Mouse (Mus musculus) adrenal gland, postnatal 25 days (tissue): ENCODE results near the gene Trio. TPM values are rescaled to one million over a fixed set of nuclear protein-coding genes. Genes with fewer than 3 reads are reported as not detected.
A peak's percentile ranks its signal among the peaks of the same experiment; 100 is the strongest.
"Not testable (repeated sequence)": the region's sequence is repeated elsewhere in the genome, so short reads cannot be mapped to it uniquely, and the experiment has no call there.

Source experiments
- DNase-seq: peaks from one replicate; pipeline ENCODE4 v3.0.0; 2021; ENCODE audit warnings: mixed read lengths
- total RNA-seq: library from RNA; stranded (reverse); gene quantifications from 2 replicates; pipeline ENCODE4 v1.2.3, GENCODE M21; 2021

Trio gene
- total RNA-seq, 1 experiment from 2014 or later, result 85.2 TPM

GRCm38 (mm10) chr15:27770513-27771196, 255.0 kb downstream of the Trio start:
- DNase-seq, result no peak

- DNase-seq, result no peak
Observed at GRCm38 (mm10) chr15:27761416-27761815, 264.2 kb downstream of the Trio start.

GRCm38 (mm10) chr15:27760655-27761054, 265.0 kb downstream of the Trio start:
- no peak for DNase-seq

- DNase-seq, result no peak
Observed at GRCm38 (mm10) chr15:27759890-27760289, 265.8 kb downstream of the Trio start.

GRCm38 (mm10) chr15:27758680-27759079, 267.0 kb downstream of the Trio start:
- no peak for DNase-seq

- DNase-seq, result no peak
Observed at GRCm38 (mm10) chr15:27756426-27756825, 269.2 kb downstream of the Trio start.

- DNase-seq, result no peak
Observed at GRCm38 (mm10) chr15:27754571-27755260, 270.9 kb downstream of the Trio start.

GRCm38 (mm10) chr15:27753923-27754322, 271.7 kb downstream of the Trio start:
- no peak for DNase-seq

GRCm38 (mm10) chr15:27752677-27753342, 272.8 kb downstream of the Trio start:
- DNase-seq, result no peak

GRCm38 (mm10) chr15:27751612-27752405, 273.8 kb downstream of the Trio start:
- DNase-seq, result peak; percentile 60

GRCm38 (mm10) chr15:27748739-27749138, 276.9 kb downstream of the Trio start:
- DNase-seq, result no peak

- no peak for DNase-seq
Observed at GRCm38 (mm10) chr15:27747512-27747911, 278.1 kb downstream of the Trio start.

- DNase-seq, result no peak
Observed at GRCm38 (mm10) chr15:27744995-27745394, 280.7 kb downstream of the Trio start.

GRCm38 (mm10) chr15:27740080-27740479, 285.6 kb downstream of the Trio start:
- no peak for DNase-seq

- no peak for DNase-seq
Observed at GRCm38 (mm10) chr15:27731818-27732217, 293.8 kb downstream of the Trio start.

- no peak for DNase-seq
Observed at GRCm38 (mm10) chr15:27726228-27726627, 299.4 kb downstream of the Trio start.

- no peak for DNase-seq
Observed at GRCm38 (mm10) chr15:27724796-27725680, 300.6 kb downstream of the Trio start.

- DNase-seq, result no peak
Observed at GRCm38 (mm10) chr15:27724298-27724697, 301.4 kb downstream of the Trio start.

GRCm38 (mm10) chr15:27723746-27724145, 301.9 kb downstream of the Trio start:
- no peak for DNase-seq

- not testable (repeated sequence) for DNase-seq
Observed at GRCm38 (mm10) chr15:27720297-27720696, 305.4 kb downstream of the Trio start.

- no peak for DNase-seq
Observed at GRCm38 (mm10) chr15:27718668-27719067, 307.0 kb downstream of the Trio start.
